Mouse (Mus musculus) MEL (cell line): ENCODE results near the gene Pp2d1. TPM values are rescaled to one million over a fixed set of nuclear protein-coding genes. Genes with fewer than 3 reads are reported as not detected.

Source experiments
- DNase-seq: peaks from one replicate; pipeline ENCODE4 v3.0.0; 2011; ENCODE audit warnings: low read depth, low spot score
- H3K27ac ChIP-seq: 2 replicates; pipeline ENCODE4 v1.5.1; 2012; ENCODE audit warnings: low read depth, mild to moderate bottlenecking, control low read depth, low read length, moderate library complexity; ENCODE audit not compliant: control insufficient read depth
- H3K27me3 ChIP-seq, 2 experiments: fragments of 150-350 bp in 1 of 2; sonication (generic) in 1 of 2; 2 replicates each; pipeline ENCODE4 v1.6.1; 2012; ENCODE audit warnings: low read length in 2 of 2, mild to moderate bottlenecking in 2 of 2, improper control_type of control experiment in 1 of 2, moderate library complexity in 1 of 2; ENCODE audit not compliant: insufficient read depth in 2 of 2, control insufficient read depth in 1 of 2
- H3K36me3 ChIP-seq, 2 experiments: 2 replicates each; pipeline ENCODE4 v1.6.1; 2012 to 2014; ENCODE audit warnings: low read length in 2 of 2, improper control_type of control experiment in 1 of 2, inconsistent platforms in 1 of 2, mild to moderate bottlenecking in 1 of 2; ENCODE audit not compliant: insufficient read depth in 2 of 2, control insufficient read depth in 1 of 2
- H3K4me1 ChIP-seq, 2 experiments: fragments of 150-350 bp in 1 of 2; sonication (generic) in 1 of 2; 2 replicates each; pipeline ENCODE4 v1.6.1; 2012; ENCODE audit warnings: low read length in 2 of 2, improper control_type of control experiment in 1 of 2, mild to moderate bottlenecking in 1 of 2; ENCODE audit not compliant: insufficient read depth in 2 of 2, control insufficient read depth in 1 of 2
- H3K4me3 ChIP-seq, 2 experiments: fragments of 150-350 bp in 1 of 2; sonication (generic) in 1 of 2; 2 replicates each; pipeline ENCODE4 v1.5.1; 2012; ENCODE audit warnings: low read depth in 2 of 2, low read length in 2 of 2, mild to moderate bottlenecking in 2 of 2, moderate library complexity in 2 of 2, control low read depth in 1 of 2, improper control_type of control experiment in 1 of 2; ENCODE audit not compliant: control insufficient read depth in 1 of 2, insufficient read depth in 1 of 2
- H3K79me2 ChIP-seq: 2 replicates; pipeline ENCODE4 v1.6.1; 2012; ENCODE audit warnings: mild to moderate bottlenecking, low read length, moderate library complexity; ENCODE audit not compliant: control insufficient read depth, poor library complexity, insufficient read depth
- H3K9ac ChIP-seq: 2 replicates; pipeline ENCODE4 v1.6.1; 2012; ENCODE audit warnings: low read depth, mild to moderate bottlenecking, control low read depth, low read length, moderate library complexity; ENCODE audit not compliant: control insufficient read depth, poor library complexity, severe bottlenecking
- H3K9me3 ChIP-seq: fragments of 150-350 bp; sonication (generic); replicated peaks from 2 replicates; pipeline ENCODE4 v1.6.1; 2012; ENCODE audit warnings: mild to moderate bottlenecking, low read length, improper control_type of control experiment, moderate library complexity; ENCODE audit not compliant: insufficient read depth
- BHLHE40 ChIP-seq: IDR thresholded peaks from 2 replicates; pipeline ENCODE4 v1.6.1; 2012; ENCODE audit warnings: low read depth, mild to moderate bottlenecking, inconsistent platforms, low read length, improper control_type of control experiment, borderline replicate concordance
- CHD1 ChIP-seq: IDR thresholded peaks from 2 replicates; pipeline ENCODE4 v1.6.1; 2012; ENCODE audit warnings: low read depth, mild to moderate bottlenecking, inconsistent platforms, low read length, improper control_type of control experiment
- CHD2 ChIP-seq: IDR thresholded peaks from 2 replicates; pipeline ENCODE4 v1.6.1; 2011; ENCODE audit warnings: low read length, improper control_type of control experiment
- CTCF ChIP-seq, 3 experiments: IDR thresholded peaks in 2 of 3; conservative IDR thresholded peaks in 1 of 3; 2 replicates each; pipeline ENCODE4 v1.5.1; 2011 to 2012; ENCODE audit warnings: low read length in 3 of 3, low read depth in 2 of 3, mild to moderate bottlenecking in 2 of 3, improper control_type of control experiment in 1 of 3, inconsistent platforms in 1 of 3, mixed read lengths in 1 of 3, moderate library complexity in 1 of 3; ENCODE audit not compliant: control insufficient read depth in 1 of 3, insufficient read depth in 1 of 3, poor library complexity in 1 of 3, severe bottlenecking in 1 of 3
- E2F4 ChIP-seq: IDR thresholded peaks from 2 replicates; pipeline ENCODE4 v1.6.1; 2011; ENCODE audit warnings: low read depth, low read length, improper control_type of control experiment, borderline replicate concordance
- ELF1 ChIP-seq: IDR thresholded peaks from 2 replicates; pipeline ENCODE4 v1.6.1; 2014; ENCODE audit warnings: low read depth, mild to moderate bottlenecking, inconsistent platforms, low read length, improper control_type of control experiment, moderate library complexity
- EP300 ChIP-seq, 2 experiments: IDR thresholded peaks; 2 replicates each; pipeline ENCODE4 v1.6.1; 2011; ENCODE audit warnings: improper control_type of control experiment in 2 of 2, low read length in 2 of 2, low read depth in 1 of 2, mild to moderate bottlenecking in 1 of 2
- GABPA ChIP-seq: IDR thresholded peaks from 2 replicates; pipeline ENCODE4 v1.6.1; 2012; ENCODE audit warnings: low read depth, mild to moderate bottlenecking, inconsistent platforms, low read length, improper control_type of control experiment, moderate library complexity
- GATA1 ChIP-seq: IDR thresholded peaks from 2 replicates; pipeline ENCODE4 v1.6.1; 2011; ENCODE audit warnings: low read depth, low read length, improper control_type of control experiment
- HCFC1 ChIP-seq: IDR thresholded peaks from 2 replicates; pipeline ENCODE4 v1.6.1; 2012; ENCODE audit warnings: low read depth, mild to moderate bottlenecking, inconsistent platforms, low read length, improper control_type of control experiment, moderate library complexity
- JUND ChIP-seq: IDR thresholded peaks from 2 replicates; pipeline ENCODE4 v1.6.1; 2011; ENCODE audit warnings: low read depth, mild to moderate bottlenecking, improper control_type of control experiment, low read length
- KAT2A ChIP-seq: conservative IDR thresholded peaks from 2 replicates; pipeline ENCODE4 v1.6.1; 2012; ENCODE audit warnings: low read depth, low read length, improper control_type of control experiment, inconsistent platforms
- MAFK ChIP-seq: IDR thresholded peaks from 2 replicates; pipeline ENCODE4 v1.6.1; 2011; ENCODE audit warnings: low read depth, mild to moderate bottlenecking, low read length, improper control_type of control experiment, borderline replicate concordance
- MAX ChIP-seq: IDR thresholded peaks from 2 replicates; pipeline ENCODE4 v1.6.1; 2011; ENCODE audit warnings: low read length, improper control_type of control experiment
- MAZ ChIP-seq: IDR thresholded peaks from 2 replicates; pipeline ENCODE4 v1.6.1; 2012; ENCODE audit warnings: low read depth, mild to moderate bottlenecking, inconsistent platforms, low read length, improper control_type of control experiment
- MEF2A ChIP-seq: IDR thresholded peaks from 2 replicates; pipeline ENCODE4 v1.6.1; 2014; ENCODE audit warnings: low read depth, mild to moderate bottlenecking, inconsistent platforms, low read length, improper control_type of control experiment; ENCODE audit not compliant: poor library complexity, insufficient replicate concordance, severe bottlenecking; ENCODE audit errors: extremely low read depth
- MYB ChIP-seq: IDR thresholded peaks from 2 replicates; pipeline ENCODE4 v1.6.1; 2011; ENCODE audit warnings: mild to moderate bottlenecking, low read depth, low read length, improper control_type of control experiment
- MYC ChIP-seq: IDR thresholded peaks from 2 replicates; pipeline ENCODE4 v1.6.1; 2011; ENCODE audit warnings: low read depth, mild to moderate bottlenecking, low read length, improper control_type of control experiment, moderate library complexity
- NRF1 ChIP-seq: IDR thresholded peaks from 2 replicates; pipeline ENCODE4 v1.6.1; 2014; ENCODE audit warnings: low read depth, mild to moderate bottlenecking, inconsistent platforms, low read length, improper control_type of control experiment, moderate library complexity; ENCODE audit not compliant: poor library complexity, insufficient read depth, severe bottlenecking
- POLR2A ChIP-seq, 2 experiments: IDR thresholded peaks; 2 replicates each; pipeline ENCODE4 v1.6.1; 2011 to 2012; ENCODE audit warnings: low read length in 2 of 2, mild to moderate bottlenecking in 2 of 2, control low read depth in 1 of 2, improper control_type of control experiment in 1 of 2, low read depth in 1 of 2, moderate library complexity in 1 of 2; ENCODE audit not compliant: control insufficient read depth in 1 of 2, insufficient read depth in 1 of 2, poor library complexity in 1 of 2
- POLR2AphosphoS2 ChIP-seq: IDR thresholded peaks from 2 replicates; pipeline ENCODE4 v1.6.1; 2011; ENCODE audit warnings: low read length, improper control_type of control experiment
- POLR2AphosphoS5 ChIP-seq: IDR thresholded peaks from 2 replicates; pipeline ENCODE4 v1.6.1; 2012; ENCODE audit warnings: low read depth, borderline replicate concordance, mild to moderate bottlenecking, inconsistent platforms, low read length, moderate library complexity, mixed read lengths
- RAD21 ChIP-seq: IDR thresholded peaks from 2 replicates; pipeline ENCODE4 v1.6.1; 2011; ENCODE audit warnings: mild to moderate bottlenecking, low read depth, low read length, improper control_type of control experiment
- RCOR1 ChIP-seq: IDR thresholded peaks from 2 replicates; pipeline ENCODE4 v1.6.1; 2012; ENCODE audit warnings: low read depth, mild to moderate bottlenecking, inconsistent platforms, low read length, improper control_type of control experiment
- SIN3A ChIP-seq: IDR thresholded peaks from 2 replicates; pipeline ENCODE4 v1.6.1; 2012; ENCODE audit warnings: low read length, improper control_type of control experiment, inconsistent platforms
- TAL1 ChIP-seq: IDR thresholded peaks from 2 replicates; pipeline ENCODE4 v1.6.1; 2012; ENCODE audit warnings: mild to moderate bottlenecking, inconsistent platforms, low read length, moderate library complexity, mixed read lengths
- TBP ChIP-seq: IDR thresholded peaks from 2 replicates; pipeline ENCODE4 v1.8.0; 2011; ENCODE audit warnings: low read depth, low read length, improper control_type of control experiment
- TCF12 ChIP-seq: IDR thresholded peaks from 2 replicates; pipeline ENCODE4 v1.6.1; 2014; ENCODE audit warnings: low read depth, mild to moderate bottlenecking, inconsistent platforms, low read length, improper control_type of control experiment, moderate library complexity
- UBTF ChIP-seq: IDR thresholded peaks from 2 replicates; pipeline ENCODE4 v1.6.1; 2012; ENCODE audit warnings: low read depth, mild to moderate bottlenecking, inconsistent platforms, low read length, improper control_type of control experiment, moderate library complexity, borderline replicate concordance; ENCODE audit not compliant: insufficient read depth
- USF1 ChIP-seq: IDR thresholded peaks from 2 replicates; pipeline ENCODE4 v1.6.1; 2014; ENCODE audit warnings: low read depth, mild to moderate bottlenecking, inconsistent platforms, low read length, improper control_type of control experiment, moderate library complexity
- USF2 ChIP-seq, 2 experiments: IDR thresholded peaks; 2 replicates each; pipeline ENCODE4 v1.6.1; 2011 to 2012; ENCODE audit warnings: improper control_type of control experiment in 2 of 2, low read length in 2 of 2, borderline replicate concordance in 1 of 2, inconsistent platforms in 1 of 2, low read depth in 1 of 2, mild to moderate bottlenecking in 1 of 2; ENCODE audit not compliant: insufficient read depth in 1 of 2
- ZC3H11A ChIP-seq: IDR thresholded peaks from 2 replicates; pipeline ENCODE4 v1.6.1; 2012; ENCODE audit warnings: low read depth, mild to moderate bottlenecking, inconsistent platforms, low read length, improper control_type of control experiment
- ZKSCAN1 ChIP-seq: IDR thresholded peaks from 2 replicates; pipeline ENCODE4 v1.6.1; 2012; ENCODE audit warnings: low read depth, mild to moderate bottlenecking, inconsistent platforms, low read length, improper control_type of control experiment, moderate library complexity
- ZMIZ1 ChIP-seq: IDR thresholded peaks from 2 replicates; pipeline ENCODE4 v1.6.1; 2012; ENCODE audit warnings: low read depth, mild to moderate bottlenecking, inconsistent platforms, low read length, improper control_type of control experiment, moderate library complexity
- ZNF384 ChIP-seq: IDR thresholded peaks from 2 replicates; pipeline ENCODE4 v1.6.1; 2012; ENCODE audit warnings: low read depth, mild to moderate bottlenecking, inconsistent platforms, low read length, improper control_type of control experiment
- polyA plus RNA-seq, 2 experiments: library from polyadenylated mRNA; stranded (reverse) in 1 of 2; unstranded in 1 of 2; fragments of >175 nt in 1 of 2; fragments of >200 nt in 1 of 2; gene quantifications; 2 replicates each; pipeline versions ENCODE4 v1.2.1 to v1.2.4; 2012; ENCODE audit warnings: low replicate concordance in 2 of 2, low read depth in 1 of 2; ENCODE audit not compliant: insufficient read length in 2 of 2, insufficient read depth in 1 of 2, missing spikeins in 1 of 2
- total RNA-seq: library from RNA; depleted of rRNA; stranded (reverse); fragments of 300-350 nt; gene quantifications from 2 replicates; pipeline ENCODE4 v1.2.3, GENCODE M21; 2012

Gene Pp2d1
- total and polyA plus RNA-seq, 3 experiments: 0.04 to 0.08 TPM; not detected in 1

GRCm38 (mm10) chr17:53567346-53568101, 28.3 kb upstream of the Pp2d1 start:
- peak; percentile 65 for DNase-seq
- TF ChIP-seq CHD1: 0 out of 2 replicates have a peak, but pooled peaks have one; percentile 58
- no peak for TF ChIP-seq USF1
- TF ChIP-seq TBP: no peak
- no peak for TF ChIP-seq ZKSCAN1
- no peak for TF ChIP-seq GABPA
- TF ChIP-seq CHD2: no peak
- TF ChIP-seq MEF2A: no peak
- no peak for TF ChIP-seq ZC3H11A
- TF ChIP-seq NRF1: no peak
- TF ChIP-seq UBTF: no peak
- TF ChIP-seq MAZ: peak; percentile 42; the same call in 1 of the 2 replicates
- TF ChIP-seq BHLHE40: peak; percentile 22; the same call in 1 of the 2 replicates
- no peak for TF ChIP-seq RCOR1
- no peak for TF ChIP-seq ZMIZ1
- TF ChIP-seq SIN3A: peak; percentile 34
- no peak for TF ChIP-seq POLR2AphosphoS2
- 0 out of 2 replicates have a peak, but pooled peaks have one; percentile 28 for TF ChIP-seq E2F4
- no peak for TF ChIP-seq MYB
- no peak for TF ChIP-seq KAT2A
- no peak for TF ChIP-seq POLR2AphosphoS5
- TF ChIP-seq GATA1: no peak
- no peak for TF ChIP-seq TAL1
- no peak for TF ChIP-seq MAX
- TF ChIP-seq ELF1: peak; percentile 56; the same call in 1 of the 2 replicates
- TF ChIP-seq CTCF (IDR thresholded peaks at IDR 0.05 in 2 of 3, conservative IDR thresholded peaks at IDR 0.05 in 1 of 3; ENCODE audit: control insufficient read depth in 1 of 3, insufficient read depth in 1 of 3, low read depth in 2 of 3, low read length in 3 of 3, poor library complexity in 1 of 3, severe bottlenecking in 1 of 3): no peak
- peak; percentile 8; the same call in 1 of the 2 replicates for TF ChIP-seq ZNF384
- no peak for TF ChIP-seq MAFK
- TF ChIP-seq EP300 (IDR thresholded peaks at IDR 0.05; ENCODE audit: low read depth in 1 of 2, low read length in 2 of 2): no peak
- TF ChIP-seq JUND: no peak
- TF ChIP-seq HCFC1: 0 out of 2 replicates have a peak, but pooled peaks have one; percentile 20
- no peak for TF ChIP-seq RAD21
- no peak for TF ChIP-seq TCF12
- TF ChIP-seq MYC: no peak
- peak in 1 of 2 experiments; percentile 36; a peak in 3 of 4 replicates for TF ChIP-seq POLR2A (IDR thresholded peaks at IDR 0.05; ENCODE audit: control insufficient read depth in 1 of 2, insufficient read depth in 1 of 2, low read depth in 1 of 2, low read length in 2 of 2, poor library complexity in 1 of 2)
- no peak for TF ChIP-seq USF2 (IDR thresholded peaks at IDR 0.05; ENCODE audit: borderline replicate concordance in 1 of 2, insufficient read depth in 1 of 2, low read depth in 1 of 2, low read length in 2 of 2)

More at GRCm38 (mm10) chr17:53567346-53568101, 28.3 kb upstream of the Pp2d1 start:
- Histone ChIP-seq H3K9me3 (no peaks in the 10 kb centered on the region), H3K27me3 (no peaks in the 10 kb centered on the region), H3K36me3 (peaks cover 0 to 2% of the 10 kb centered on the region in 2 experiments; a peak in 1 of 4 replicates), H3K79me2 (peaks cover 35% of the 10 kb centered on the region), H3K27ac (peak overlapping the region; percentile 85), H3K4me3 (peak overlapping the region; percentile 83 to 92), H3K4me1 (peaks cover 0 to 8% of the 10 kb centered on the region in 2 experiments; a peak in 3 of 4 replicates), H3K9ac (peak overlapping the region; percentile 98)
